Mouse (Mus musculus) E14TG2a.4 (cell line): ENCODE data around the gene Sf3b6.

Source experiments
- CTCF ChIP-seq: conservative IDR thresholded peaks from 2 replicates; pipeline ENCODE4 v1.5.1; 2014; ENCODE audit warnings: low read length
- NANOG ChIP-seq: IDR thresholded peaks from 2 replicates; pipeline ENCODE4 v1.6.1; 2014; ENCODE audit warnings: borderline replicate concordance, low read length, mixed read lengths
- POU5F1 ChIP-seq: IDR thresholded peaks from 2 replicates; pipeline ENCODE4 v1.6.1; 2014; ENCODE audit warnings: low read length, borderline replicate concordance

GRCm38 (mm10) chr12:4840010-4840409 is 22.7 kb downstream of the Sf3b6 start:
- no peak for TF ChIP-seq CTCF
- no peak for TF ChIP-seq NANOG
- TF ChIP-seq POU5F1, result no peak
